Mouse (Mus musculus) gastrocnemius, postnatal 14 days (tissue): ENCODE measurements around the gene Mllt6. TPM values are rescaled to one million over a fixed set of nuclear protein-coding genes. Genes with fewer than 3 reads are reported as not detected.
A peak's percentile ranks its signal among the peaks of the same experiment; 100 is the strongest.
"Not testable (repeated sequence)": the region's sequence is repeated elsewhere in the genome, so short reads cannot be mapped to it uniquely, and the experiment has no call there.

Experiments
- DNase-seq: peaks from one replicate; pipeline ENCODE4 v3.0.0; 2021; ENCODE audit warnings: mixed read lengths
- intact Hi-C: fragments of 180-260 bp; cut with DNase I; formaldehyde crosslinking; loops from one replicate; pipeline ENCODE4 v1.15.1; 2025; ENCODE audit warnings: low total_unique reads
- total RNA-seq, 2 experiments: library from RNA; stranded (reverse); gene quantifications; 2 replicates each; pipeline ENCODE4 v1.2.3; 2021

Gene Mllt6
- total RNA-seq, 2 experiments from 2014 or later = 26.2 to 27.4 TPM

GRCm38 (mm10) chr11:97642746-97643145 lies 20.5 kb upstream of the Mllt6 start:
- intact Hi-C loops = no loop called here
- DNase-seq = no peak

DNA sequence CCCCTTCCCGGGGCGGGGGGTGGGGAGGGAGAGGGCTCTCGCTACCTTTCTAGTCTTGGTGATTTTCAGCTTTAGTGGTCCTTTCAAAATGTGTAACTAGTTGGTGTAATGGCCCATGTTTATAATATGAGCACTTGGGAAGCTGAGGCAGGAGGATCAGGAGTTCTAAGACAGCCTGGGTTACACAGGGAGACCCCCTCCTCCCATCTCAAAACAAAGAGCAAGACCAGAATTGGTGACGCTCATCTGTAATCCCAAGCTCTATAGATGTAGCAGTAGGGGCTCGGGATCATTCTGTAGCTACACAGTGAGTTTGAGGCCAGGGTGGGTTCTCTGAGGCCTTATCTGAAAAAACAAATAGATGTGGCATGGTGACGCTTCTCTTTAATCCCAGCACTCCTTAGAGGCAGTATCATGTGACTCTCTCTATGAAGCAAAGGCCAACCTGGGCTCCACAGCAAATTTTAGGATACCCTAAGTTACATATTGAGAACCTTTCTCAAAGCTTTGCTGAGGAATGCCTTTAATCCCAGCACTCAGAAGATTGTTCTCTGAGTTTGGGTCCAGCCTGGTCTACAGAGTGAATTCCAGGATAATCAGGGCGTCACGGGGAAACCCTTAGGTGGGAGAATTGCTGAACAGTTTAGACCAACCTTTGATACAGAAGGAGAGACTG lies 19.7 kb upstream of the Mllt6 start:
- no peak for DNase-seq
- intact Hi-C loops = no loop called here

GRCm38 (mm10) chr11:97644834-97645233 lies 18.4 kb upstream of the Mllt6 start:
- intact Hi-C loops = no loop called here
- DNase-seq = peak; percentile 69

DNA sequence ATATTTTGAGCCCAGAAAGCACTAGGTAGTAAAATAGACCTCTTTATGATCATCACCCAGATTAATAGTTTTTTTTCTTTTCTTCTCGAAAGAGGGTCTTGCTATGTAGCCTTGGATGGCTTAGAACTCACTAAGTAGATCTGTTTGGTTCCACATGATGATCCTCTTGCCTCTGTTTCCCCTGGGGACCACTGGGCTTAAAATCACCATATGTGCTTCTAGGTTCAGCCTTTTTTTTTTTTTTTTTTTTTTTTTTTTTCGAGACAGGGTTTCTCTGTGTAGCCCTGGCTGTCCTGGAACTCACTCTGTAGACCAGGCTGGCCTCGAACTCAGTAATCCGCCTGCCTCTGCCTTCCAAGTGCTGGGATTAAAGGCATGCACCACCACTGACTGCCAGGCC lies 14.7 kb upstream of the Mllt6 start:
- DNase-seq, intact Hi-C loops: not testable (repeated sequence)

DNA sequence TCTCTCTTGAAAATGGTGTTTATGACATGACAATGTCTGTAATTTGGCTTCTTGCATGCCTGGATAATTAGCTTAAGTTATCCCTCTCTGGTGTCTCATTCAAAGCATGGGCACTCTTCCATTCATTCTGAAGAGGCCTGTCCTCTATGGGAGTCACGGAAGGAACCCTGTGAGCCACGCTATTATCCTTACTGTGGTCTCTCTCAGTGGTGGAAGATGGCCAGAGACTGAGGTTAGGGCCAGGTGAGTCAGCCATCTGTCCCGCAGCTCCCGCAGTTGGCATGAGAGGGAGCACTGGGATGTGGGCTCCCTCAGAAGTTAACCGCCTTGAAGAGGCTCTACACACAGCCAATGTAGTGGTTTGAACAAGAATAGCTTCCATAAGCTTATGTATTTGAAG lies 12.9 kb upstream of the Mllt6 start:
- intact Hi-C loops = no loop called here
- no peak for DNase-seq

- DNase-seq, intact Hi-C loops: not testable (repeated sequence)
Measured at GRCm38 (mm10) chr11:97653376-97653775, 9.8 kb upstream of the Mllt6 start.

- intact Hi-C loops = no loop called here
- DNase-seq = no peak
Measured at GRCm38 (mm10) chr11:97654210-97654609, 9.0 kb upstream of the Mllt6 start.

DNA sequence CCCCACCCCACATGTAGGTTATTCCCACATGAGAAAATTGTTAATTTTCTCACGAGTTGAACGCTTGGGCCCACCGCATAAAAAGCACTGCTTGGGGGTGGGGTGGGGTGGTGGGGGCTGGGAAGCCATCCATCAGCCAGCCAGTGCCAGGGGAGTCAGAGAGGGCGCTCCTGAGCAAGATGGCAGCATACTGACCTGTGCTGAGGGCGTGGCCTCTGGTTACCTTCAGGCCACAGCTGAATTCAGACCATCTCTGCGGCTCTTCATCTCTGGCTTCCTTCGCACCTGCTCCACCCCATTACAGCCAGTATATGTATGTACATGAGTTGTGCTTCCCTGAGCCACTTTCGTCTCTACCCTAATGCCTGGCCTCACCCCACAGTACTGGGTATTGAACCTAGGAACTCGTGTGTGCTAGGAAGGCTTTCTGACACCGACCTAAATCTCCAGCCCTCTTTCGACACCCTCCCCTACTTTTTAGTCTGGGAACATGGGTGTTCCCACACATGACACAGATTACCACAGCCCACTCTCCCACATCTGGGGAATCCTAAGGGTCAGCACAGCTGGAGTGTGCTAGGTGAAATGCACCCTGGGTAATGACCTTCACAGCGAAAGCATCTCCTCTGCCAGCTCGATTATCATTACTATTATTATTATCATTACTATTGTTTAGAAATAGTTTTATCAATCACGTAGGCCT lies 6.8 kb upstream of the Mllt6 start:
- intact Hi-C loops = no loop called here
- no peak for DNase-seq

- intact Hi-C loops = no loop called here
Measured at GRCm38 (mm10) chr11:97657184-97657945, 5.8 kb upstream of the Mllt6 start.

GRCm38 (mm10) chr11:97657967-97658366 lies 5.2 kb upstream of the Mllt6 start:
- intact Hi-C loops, DNase-seq: not testable (repeated sequence)

More at GRCm38 (mm10) chr11:97657184-97657945, 5.8 kb upstream of the Mllt6 start:
- DNase-seq = no peak

DNA sequence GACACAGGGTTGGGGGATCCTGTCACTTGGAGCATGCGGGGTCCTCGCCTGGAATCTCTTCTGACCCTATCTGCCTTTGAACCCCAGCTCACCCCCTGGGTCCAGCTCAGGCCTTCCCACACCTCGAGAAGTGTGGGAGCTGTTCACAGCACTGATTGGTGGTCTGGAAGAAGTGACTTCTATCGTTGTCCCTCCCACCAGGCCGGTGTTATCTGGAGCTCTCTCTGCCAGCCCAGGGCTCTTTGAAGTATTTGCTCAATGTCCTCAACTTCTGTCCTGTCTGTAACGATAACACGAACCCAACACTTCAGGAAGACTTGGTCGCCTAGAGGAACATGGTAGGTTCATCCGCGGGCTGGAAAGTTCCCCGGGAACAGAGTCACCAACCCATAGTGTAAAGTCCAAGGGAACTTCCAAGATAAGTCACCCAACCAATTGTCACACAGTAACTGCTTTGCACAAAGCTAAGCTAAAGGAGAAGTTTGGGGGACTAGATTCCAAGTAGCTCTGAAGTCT lies 4.4 kb upstream of the Mllt6 start:
- intact Hi-C loops = no loop called here
- DNase-seq = no peak

GRCm38 (mm10) chr11:97659267-97659989 lies 3.8 kb upstream of the Mllt6 start:
- intact Hi-C loops = no loop called here
- DNase-seq = no peak

GRCm38 (mm10) chr11:97659990-97660714 lies 3.1 kb upstream of the Mllt6 start:
- intact Hi-C loops = no loop called here

GRCm38 (mm10) chr11:97660734-97661647 lies 2.2 kb upstream of the Mllt6 start:
- intact Hi-C loops = no loop called here
- no peak for DNase-seq

More at GRCm38 (mm10) chr11:97659990-97660714, 3.1 kb upstream of the Mllt6 start:
- peak; percentile 80 for DNase-seq

DNA sequence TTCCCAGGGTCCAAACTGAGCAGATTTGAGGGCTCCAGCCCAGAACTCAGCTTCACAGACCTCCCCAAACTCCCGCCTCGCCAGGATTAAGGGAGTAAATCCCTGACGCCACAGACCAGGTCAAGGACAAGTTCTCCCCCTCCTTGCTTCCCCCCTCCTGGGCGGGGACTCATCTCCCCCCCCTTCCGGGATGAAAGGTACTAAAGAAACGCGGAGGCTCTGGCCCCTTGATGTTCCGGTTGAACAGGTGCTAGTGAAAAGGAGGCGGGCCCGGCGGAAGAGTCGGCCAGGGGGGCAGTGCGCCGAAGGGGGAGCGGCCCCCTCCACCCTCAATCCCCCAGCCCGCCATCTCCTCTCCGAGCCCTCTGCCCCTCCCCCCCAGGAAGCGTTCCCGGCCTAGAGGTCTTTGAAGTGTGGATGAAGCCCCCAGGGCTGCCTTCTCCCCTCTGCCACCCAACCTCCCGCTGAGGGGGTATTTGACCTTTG lies 1.5 kb upstream of the Mllt6 start:
- intact Hi-C loops = no loop called here
- peak; percentile 44 for DNase-seq

GRCm38 (mm10) chr11:97662207-97662892 lies 864 bp upstream of the Mllt6 start:
- no peak for DNase-seq
- intact Hi-C loops = no loop called here
